Mouse (Mus musculus) cerebral cortex, adult 2 months (tissue): Measurements from ENCODE around the gene Cfap43.

ENCODE experiments used
- WGBS: fragments of 180-500 bp; shearing (Covaris S2); methylation state at CpG from one replicate; pipeline ENCODE4 v1.1.7; 2018; 5-methylcytosine and 5-hydroxymethylcytosine counted together

The Cfap43 gene

DNA sequence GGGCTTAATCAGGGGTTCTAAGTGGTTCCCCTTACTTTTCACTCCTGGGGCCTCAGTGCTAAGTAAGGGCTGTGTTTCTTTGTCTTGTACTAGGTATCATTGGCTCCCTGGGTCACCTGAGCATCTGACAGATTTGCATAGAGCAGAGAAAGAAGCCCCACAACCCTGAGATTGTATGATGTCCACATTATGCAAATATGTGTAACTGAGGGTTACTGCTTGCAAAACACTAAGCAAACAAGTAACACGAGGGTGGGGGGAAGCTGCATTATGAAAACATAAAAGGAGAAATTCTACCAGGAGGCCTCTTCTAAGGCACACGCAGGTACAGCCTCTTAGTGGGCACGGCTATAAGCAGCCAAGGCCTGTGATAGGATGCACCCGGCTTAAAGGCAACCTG is 3.8 kb downstream of the Cfap43 start:
- WGBS: 91% methylated on average over 4 of the region's 4 CpGs

DNA sequence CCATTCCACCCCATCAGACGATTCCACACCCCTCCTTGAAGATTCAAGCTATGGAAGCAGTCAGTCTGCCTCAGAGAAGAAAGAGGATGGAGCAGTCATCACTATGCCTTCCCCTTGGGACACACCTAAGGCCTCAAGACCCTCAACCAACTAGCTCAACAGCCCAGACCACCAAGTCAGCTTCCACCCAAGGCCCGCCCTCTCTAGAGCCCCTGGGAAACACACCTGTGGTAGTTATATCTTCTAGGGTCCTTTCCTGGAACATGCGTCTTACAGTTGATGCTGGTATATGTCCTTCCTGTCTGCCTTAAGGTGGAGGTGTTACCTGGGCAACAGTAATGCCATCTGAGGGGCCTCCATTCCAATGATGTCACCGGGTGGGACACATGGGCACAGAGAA is 4.9 kb downstream of the Cfap43 start:
- WGBS: 96% methylated on average over 4 of the region's 4 CpGs

DNA sequence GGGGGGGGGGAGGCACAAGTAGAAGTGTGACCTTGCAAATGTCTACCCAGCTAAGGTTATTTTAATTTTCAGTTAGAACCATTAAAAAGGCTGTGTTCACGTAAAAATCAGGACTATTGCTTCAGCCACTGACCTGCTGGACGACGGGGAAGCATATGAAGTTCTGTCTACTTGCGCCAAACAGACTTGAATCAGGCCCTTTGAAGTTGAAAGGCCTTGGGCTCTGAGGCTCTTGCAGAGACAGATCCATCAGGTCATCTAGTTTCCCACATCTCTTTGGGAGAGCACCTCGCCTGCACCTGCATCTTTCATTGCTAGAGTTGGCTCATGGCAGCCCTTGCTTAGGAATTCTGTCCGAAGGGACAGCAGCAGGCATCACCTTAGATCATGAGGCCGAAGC is 5.7 kb downstream of the Cfap43 start:
- WGBS: 94% methylated on average over 7 of the region's 7 CpGs

DNA sequence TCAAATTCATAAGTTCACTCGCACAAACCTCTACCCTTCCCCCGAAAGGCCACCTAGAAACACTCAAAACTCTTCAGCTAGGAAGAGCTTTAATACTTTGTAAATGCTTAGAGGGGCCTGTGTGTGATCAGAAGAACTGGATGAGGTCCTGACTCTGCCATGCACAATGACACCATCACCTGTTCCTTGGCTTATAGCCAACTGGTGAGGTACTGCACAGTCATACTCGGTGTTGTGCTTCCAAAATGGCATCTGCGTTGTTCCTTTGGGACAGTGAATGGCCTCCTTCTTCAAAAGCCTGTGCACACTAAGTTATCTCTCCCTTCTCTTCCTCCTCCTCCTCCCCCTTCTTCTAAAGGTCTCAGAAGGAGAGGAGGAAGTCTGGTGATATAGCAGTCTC is 8.3 kb downstream of the Cfap43 start:
- 91% methylated on average over 4 of the region's 4 CpGs for WGBS

DNA sequence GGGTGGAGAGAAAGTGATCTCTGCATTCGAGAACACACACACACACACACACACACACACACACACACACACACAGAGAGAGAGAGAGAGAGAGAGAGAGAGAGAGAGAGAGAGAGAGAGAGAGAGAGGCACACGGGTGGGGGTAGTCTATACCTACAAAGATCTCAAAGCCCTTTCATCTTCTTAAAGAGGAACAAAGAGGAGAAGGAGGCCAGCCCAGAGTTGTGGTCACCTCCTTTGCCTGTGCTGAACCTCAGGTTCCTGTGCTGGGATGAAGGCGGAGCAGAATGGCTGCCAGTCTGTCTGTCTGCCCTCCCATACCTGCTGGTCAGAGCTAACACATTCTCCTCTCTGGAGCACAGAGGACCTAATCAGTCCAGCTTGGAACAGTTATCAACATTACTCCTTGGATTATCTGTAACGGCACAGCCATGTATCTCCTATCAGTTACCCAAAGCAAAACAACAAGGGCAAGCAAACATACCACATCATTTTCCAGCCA is 8.9 kb downstream of the Cfap43 start:
- 68% methylated on average over 3 of the region's 4 CpGs for WGBS

DNA sequence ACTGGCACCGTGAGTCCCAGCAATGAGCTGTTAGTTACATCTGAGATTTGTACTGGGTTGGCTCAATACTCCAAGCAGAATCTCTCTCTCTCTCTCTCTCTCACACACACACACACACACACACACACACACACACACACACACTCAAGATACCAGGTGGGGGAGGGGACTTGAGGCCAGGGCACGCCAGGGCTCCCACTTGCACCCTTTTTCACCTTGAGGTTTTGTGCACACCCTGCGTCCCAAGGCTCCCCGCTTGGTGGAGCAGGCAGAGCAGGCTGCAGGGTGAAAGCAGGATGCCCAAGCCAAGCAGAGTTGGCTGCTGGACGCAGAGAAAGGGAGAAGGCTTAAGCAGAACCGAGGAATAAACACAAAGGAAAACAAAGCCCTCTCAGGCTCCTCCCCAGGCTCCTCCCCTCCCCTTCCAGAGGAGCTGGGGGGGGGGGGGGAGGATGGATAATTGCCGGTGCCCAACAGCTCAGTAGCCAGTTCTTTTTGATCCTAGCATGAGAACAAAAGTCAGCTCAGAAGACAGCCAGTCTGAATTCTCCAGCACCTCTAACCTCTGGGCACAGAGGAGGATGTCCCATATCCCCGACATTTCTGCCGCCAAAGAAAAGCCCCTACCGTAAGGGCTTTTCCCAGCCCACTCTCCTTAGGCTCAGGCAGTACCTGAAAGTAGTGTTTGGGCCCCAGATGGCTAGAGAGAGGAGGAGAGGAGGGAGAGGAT is 9.5 kb downstream of the Cfap43 start:
- WGBS: 19% methylated on average over 10 of the region's 10 CpGs

DNA sequence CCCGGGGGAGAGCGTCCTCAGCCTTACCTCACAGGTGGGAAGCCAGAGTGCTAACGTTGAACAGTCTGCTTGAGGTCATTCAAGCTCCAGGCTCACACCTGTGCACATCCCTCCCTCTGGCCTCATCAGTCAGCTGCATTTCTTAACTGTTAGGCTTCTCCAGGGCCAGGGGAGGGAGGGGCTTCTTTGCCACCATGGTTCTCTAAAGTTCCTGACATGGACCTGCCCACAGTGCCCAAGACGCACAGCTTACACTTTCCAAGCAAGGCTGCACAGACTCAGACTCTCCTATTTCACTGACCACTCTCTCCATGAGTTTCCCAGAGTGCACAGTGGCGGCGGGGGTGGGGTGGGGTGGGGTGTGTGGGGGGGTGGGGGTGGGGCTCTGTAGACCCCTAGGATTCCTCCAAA is 10.1 kb downstream of the Cfap43 start:
- 54% methylated on average over 6 of the region's 6 CpGs for WGBS

DNA sequence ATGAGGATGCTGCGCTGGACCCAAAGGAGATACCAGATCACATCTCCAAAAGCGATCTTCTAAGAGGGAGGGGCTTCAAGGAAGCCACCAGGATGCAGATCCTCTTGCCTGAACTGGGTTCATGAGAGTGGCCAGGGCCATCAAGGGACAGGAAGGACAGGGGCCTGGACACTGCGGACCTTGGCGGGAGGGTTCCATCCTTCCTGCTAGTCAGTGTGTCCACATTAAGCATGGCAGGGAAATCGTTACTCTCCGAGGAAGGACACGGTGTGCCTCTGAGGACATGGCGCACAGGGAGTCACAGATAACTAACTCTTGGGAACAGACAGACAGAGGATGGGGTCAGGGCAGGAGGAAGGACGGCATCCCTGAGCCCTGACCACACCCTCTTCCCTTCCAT is 11.5 kb downstream of the Cfap43 start:
- WGBS: 91% methylated on average over 9 of the region's 9 CpGs

DNA sequence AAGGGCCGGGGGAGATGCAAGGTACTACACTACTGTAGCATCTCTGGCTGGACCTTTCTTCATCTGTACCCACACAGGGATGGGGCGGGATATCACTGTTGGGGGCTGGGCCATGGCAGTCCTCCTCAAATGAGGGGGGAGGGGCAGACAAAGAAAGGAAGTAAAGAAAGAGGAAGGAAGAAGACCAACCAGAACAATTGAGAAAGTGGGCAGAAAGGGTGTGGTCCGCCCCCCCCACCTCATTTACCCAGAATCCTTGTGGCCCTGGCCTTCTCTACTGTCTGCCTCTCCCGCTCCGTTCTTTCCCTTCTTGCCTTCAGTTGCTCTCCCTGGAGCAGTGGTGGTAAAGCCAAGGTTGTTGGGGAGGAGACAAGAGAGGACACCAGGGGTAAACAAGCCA is 13.5 kb downstream of the Cfap43 start:
- 90% methylated on average over 5 of the region's 5 CpGs for WGBS

DNA sequence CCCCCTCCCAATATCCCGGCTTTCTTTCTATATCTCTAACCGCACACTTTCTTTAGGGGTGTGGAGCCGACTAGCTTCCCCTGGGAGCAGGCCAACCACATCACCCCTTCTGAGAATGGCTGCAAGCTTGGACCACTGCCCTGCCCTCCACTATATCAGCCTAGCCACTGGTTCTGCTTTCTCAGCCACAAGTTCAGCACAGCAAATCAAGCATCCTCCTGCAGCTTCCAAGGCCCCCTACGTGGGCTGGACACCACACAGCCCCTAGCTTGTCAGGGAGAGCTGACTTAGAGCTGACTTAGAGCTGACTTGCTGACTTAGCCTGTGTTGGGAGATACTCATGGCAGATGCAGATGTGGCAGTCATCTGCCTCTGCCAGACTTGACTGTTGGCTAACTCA is 14.0 kb downstream of the Cfap43 start:
- WGBS: 80% methylated on average over 4 of the region's 4 CpGs

DNA sequence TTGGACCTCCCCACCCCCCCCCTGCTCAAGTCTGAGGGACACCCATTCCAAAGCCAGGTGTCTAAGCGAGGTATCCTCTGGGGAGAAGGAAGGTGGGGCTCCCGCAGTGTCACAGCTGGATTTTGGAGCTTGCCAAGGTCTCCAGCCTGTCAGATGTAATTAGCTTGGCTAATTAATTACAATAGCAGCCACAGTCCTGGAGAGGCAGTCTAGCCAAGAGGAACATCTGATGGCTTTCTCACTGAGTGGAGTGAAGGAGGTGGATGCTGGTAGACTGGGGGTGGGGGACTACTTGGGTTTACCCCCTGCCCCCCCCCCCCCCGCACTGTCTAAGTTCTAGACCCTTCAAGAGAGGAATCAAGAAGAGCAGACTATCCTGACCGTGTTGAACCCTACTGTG is 15.4 kb downstream of the Cfap43 start:
- WGBS: 82% methylated on average over 4 of the region's 4 CpGs

DNA sequence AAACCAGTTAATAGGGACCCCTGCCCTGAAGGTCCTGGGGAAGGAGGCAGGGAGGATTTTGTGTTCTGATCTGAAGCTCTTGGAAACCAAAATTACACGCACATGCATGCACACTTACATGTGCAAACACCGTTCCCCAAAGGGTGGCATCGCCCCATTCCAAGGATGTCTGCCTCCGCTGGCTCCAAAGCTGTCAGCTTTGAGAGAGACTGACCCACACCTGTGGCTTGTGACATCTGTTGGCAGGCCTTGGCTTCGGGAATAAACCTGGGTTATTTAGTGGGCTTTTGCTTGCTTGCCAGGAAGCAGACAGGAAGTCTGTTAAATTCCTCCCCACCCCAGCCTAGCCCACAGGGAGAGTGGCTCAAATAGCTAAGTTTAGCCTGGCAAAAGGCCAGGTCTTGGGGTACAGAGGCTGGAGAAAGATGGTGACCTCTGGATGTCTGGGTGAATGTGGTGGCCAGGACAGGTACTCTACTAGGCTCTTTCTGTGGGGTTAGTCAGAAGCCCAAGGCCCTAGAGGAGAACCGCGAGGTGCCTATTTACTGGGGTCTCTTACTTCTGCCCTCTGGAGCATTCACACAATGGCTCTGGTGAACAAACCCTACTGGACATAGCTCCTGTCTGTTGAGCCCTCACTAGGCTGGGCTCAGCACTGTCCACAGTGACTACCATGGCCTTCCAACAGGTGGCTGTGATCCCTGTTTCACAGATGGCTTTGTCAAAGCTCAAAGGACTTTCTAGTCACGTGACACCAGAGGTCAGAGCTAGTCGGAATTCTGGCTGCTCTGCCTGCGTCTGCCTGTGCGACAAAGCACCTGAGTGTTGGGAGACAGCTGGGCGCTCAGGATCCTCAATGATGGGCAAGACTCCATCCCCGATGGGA is 16.5 kb downstream of the Cfap43 start:
- WGBS: 78% methylated on average over 13 of the region's 13 CpGs

DNA sequence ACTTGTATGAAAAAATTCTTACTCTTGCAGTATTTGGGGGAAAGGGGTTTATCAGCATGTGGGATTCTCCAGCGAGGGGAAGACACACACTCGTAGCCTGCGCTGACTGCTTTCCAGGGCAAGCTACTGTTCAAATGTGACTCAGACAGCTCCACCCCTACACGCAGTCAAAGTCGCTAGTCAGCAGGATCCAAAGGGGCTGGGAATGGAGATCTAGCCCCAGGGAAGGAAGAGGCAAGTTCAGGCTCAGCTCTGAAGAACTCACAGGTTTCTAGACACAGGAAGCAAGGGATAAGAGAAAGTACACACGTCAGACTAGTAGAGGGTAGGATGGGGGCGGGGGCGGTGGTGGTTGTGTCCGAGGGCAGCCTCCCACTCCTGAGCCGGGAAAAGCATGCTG is 18.5 kb downstream of the Cfap43 start:
- WGBS: 83% methylated on average over 10 of the region's 10 CpGs

DNA sequence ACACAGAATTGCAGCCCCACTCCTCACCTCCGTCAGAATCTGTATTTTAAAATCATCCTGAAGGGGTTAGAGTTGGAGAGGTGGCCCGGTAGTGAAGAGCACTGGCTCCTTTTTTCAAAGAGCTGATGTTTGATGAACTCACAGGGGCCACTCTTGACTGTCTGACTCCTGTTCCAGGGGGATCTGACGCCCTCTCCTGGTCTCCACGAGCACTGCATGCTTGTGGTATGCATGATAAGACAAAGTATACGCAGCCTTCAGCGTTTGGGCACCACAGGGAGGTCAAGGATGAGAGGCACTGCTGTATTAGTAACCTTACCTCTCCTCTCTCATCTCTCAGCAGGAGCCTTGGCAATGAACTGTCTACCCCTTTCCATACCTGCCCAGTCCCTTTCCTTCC is 19.1 kb downstream of the Cfap43 start:
- WGBS: 73% methylated on average over 6 of the region's 6 CpGs

DNA sequence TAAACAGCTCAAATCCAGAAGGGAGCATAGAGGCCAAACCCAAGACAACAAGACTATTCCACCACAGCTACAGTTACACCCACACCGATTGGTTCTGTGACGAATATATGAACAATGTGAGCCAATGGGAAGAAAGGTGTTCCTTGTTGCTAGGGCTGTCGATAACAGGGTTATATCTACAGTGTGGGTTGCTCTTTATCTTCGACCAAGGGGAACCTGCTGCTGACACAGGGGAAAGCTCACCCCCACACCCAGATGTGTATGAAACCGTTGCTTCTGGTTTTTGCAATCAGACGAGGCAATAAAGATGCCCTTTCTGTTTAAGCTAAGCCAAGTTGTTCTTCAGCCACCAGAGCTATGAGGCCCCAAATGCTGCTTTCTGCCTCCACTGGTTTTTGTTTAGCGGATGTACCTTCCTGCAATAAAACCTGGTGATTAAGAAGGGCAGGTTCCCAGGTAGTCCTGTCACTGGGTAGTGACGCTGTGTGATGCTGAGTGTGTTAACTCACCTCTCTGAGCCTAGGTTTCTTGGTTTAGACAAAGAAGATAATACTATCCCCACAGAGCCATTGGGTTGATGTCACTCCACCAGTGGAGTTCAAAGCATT is 20.5 kb downstream of the Cfap43 start:
- WGBS: 91% methylated on average over 8 of the region's 8 CpGs

DNA sequence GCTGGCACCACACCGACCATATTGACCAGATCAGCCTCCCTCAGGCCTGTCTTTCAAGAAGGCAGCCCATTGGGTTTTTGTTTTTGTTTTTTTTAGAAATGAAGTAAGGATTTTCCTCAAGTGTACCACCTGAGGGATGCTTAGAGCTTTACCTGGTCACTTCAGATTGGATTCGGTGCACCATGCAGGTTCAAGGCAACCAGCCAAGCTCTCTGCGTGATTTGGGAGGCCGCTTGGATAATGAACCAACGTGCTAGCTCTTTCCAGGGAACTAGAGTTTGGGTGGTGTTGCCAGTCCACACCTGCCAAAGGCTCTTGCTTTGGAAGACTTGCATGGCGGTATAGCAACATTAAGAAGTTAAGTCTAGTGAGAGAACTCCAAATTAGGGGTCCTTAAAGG is 26.0 kb downstream of the Cfap43 start:
- 92% methylated on average over 6 of the region's 6 CpGs for WGBS

DNA sequence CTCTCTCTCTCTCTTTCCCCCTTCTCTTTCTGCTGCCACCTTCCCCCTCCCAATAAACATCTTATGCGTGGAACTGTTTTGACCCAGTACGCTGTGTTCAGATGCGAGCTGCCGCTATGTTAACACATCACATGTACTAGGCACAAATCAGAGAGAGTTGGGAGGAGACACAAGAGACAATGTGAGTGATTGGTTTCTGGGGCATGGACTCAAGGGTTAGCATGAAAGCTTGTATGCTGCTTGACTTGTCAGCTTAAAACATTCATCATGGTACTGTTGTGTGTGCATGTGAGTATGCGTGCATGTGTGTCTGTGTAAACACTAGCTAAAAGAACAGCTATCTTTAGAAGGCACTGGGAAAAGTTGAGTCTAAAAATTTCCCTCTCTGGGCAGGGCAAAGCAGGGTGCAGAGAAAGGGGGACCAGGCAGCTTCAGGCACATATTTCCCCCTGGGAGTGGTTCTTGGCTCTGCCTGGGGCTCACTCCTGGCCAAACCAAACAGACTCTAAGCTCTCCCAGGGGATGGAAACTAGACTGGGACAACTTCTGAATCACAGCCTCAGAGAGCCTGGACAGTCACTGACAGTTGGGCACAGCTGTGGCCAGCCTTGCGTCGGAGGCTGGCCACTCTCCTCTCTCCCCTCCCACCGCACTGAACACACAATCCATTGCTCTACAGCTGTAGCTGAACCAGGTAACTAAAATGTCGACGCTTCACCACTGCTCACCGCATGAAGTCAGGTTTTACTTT is 27.4 kb downstream of the Cfap43 start:
- 81% methylated on average over 11 of the region's 11 CpGs for WGBS

DNA sequence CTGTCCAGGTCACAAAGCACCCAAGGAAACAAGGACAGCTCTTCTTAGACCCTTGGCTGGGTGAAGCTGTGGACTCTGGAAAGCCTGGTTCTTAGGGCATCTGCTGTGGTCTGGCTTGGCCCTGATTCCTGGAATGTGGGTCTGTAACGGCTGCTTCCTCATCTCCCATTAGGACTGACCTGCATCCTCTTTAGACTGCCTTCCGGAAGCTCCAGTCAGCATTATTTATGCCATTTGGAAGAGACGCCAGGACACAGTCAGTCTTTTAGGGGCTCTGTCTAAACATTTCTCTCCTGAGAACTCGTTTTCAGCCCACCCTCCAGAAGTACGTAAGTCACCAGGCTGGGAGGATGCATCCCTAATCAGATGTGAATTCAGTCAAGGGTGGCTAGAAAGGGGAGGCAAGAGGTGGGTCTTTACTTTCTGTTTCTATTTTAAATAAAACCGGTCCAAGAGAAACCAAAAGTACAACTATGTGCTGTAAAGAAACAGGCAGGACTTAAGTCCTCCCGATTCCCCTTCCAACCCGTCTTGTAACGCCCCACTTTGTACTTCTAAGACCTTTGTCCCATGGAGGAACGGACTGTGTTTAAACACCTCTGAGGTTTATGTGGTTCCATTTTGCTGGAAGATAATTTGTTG is 28.5 kb downstream of the Cfap43 start:
- 65% methylated on average over 10 of the region's 10 CpGs for WGBS

DNA sequence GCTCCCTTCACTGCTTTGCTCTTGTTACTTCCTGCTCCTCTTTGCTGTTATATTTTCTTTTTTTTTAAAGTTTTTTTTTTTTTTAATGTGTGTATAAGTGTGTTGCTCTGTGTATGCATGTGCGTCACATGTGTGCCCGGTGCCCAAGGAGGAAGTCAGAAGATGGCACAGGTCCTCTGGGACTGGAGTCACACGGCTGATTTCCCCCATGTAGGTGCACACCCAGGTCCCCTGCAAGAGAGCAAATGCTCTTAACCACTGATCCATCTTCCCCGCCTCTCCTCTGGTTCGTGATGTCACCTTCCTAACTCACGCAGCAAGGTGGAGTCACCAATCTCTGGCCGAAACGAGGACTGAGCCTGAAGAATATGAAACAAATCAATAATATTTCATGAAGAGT is 31.1 kb downstream of the Cfap43 start:
- WGBS: 96% methylated on average over 8 of the region's 8 CpGs

DNA sequence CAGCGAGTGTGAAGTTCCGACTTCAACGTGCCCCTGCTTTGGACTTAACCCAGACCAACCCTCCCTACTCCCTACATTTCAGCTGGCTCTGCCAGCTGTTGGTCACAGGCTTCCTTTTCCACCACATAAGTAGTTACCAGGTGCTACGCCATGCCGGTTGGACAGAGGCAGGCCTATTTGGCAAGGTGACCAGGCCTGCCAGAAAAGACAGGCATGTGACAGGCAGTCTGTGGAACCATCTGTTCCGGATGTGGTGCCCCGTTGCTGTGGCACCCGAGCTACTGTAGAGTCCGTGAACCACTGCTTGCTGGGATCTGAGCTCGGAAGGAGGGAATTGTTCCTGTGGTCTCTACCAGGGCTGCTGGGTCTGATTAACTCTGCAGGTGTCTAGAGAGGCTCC is 31.7 kb downstream of the Cfap43 start:
- WGBS: 61% methylated on average over 10 of the region's 10 CpGs

DNA sequence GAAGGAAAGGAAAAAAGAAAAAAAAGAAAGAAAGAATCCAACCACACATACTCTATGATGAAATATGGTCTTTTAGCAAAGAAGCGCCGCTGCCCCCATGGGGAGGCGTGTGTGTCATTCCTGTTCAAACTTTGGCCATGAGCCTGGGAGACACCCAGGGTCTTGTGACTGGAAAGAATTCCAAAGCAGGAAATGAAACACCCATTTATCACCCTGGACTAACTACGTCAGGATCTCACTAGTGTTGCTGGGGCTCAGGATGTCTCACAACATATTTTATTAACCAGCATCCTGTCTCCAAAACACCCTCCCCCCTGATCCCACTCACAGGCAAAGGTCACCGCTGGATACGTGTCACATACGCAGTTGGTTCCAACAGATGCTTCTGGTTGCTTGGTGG is 32.5 kb downstream of the Cfap43 start:
- 85% methylated on average over 7 of the region's 7 CpGs for WGBS
